Mouse (Mus musculus) testis, adult 2 months (tissue): Measurements from ENCODE around the gene Rhno1. TPM values are rescaled to one million over a fixed set of nuclear protein-coding genes. Genes with fewer than 3 reads are reported as not detected.

Experiments used
- H3K27ac ChIP-seq: fragments of 200-500 bp; 2 replicates; pipeline ENCODE4 v1.5.1; 2012; ENCODE audit warnings: low read depth, low read length; ENCODE audit not compliant: control insufficient read depth, insufficient read depth
- H3K27me3 ChIP-seq: fragments of 200-500 bp; 2 replicates; pipeline ENCODE4 v1.6.1; 2012; ENCODE audit warnings: mild to moderate bottlenecking, low read length, moderate library complexity; ENCODE audit not compliant: control insufficient read depth, insufficient read depth
- H3K36me3 ChIP-seq: fragments of 200-500 bp; 2 replicates; pipeline ENCODE4 v1.6.1; 2012; ENCODE audit warnings: mild to moderate bottlenecking, low read length; ENCODE audit not compliant: control insufficient read depth, insufficient read depth
- H3K4me1 ChIP-seq: fragments of 200-500 bp; 2 replicates; pipeline ENCODE4 v1.6.1; 2012; ENCODE audit warnings: low read length; ENCODE audit not compliant: control insufficient read depth, insufficient read depth
- H3K4me3 ChIP-seq: fragments of 200-500 bp; 2 replicates; pipeline ENCODE4 v1.5.1; 2012; ENCODE audit warnings: low read depth, mild to moderate bottlenecking, low read length, moderate library complexity, mixed read lengths; ENCODE audit not compliant: control insufficient read depth
- CTCF ChIP-seq: fragments of 200-500 bp; IDR thresholded peaks from 2 replicates; pipeline ENCODE4 v1.5.1; 2012; ENCODE audit warnings: low read depth, mild to moderate bottlenecking, inconsistent platforms, low read length, moderate library complexity; ENCODE audit not compliant: control insufficient read depth, insufficient read depth, insufficient replicate concordance
- POLR2A ChIP-seq: fragments of 200-500 bp; IDR thresholded peaks from 2 replicates; pipeline ENCODE4 v1.6.1; 2012; ENCODE audit warnings: low read depth, mild to moderate bottlenecking, inconsistent platforms, low read length, moderate library complexity; ENCODE audit not compliant: control insufficient read depth
- polyA plus RNA-seq: library from polyadenylated mRNA; depleted of rRNA; stranded (reverse); fragments of >200 nt; gene quantifications from 2 replicates; pipeline ENCODE4 v1.2.3, GENCODE M21; 2012; rRNA removed

Rhno1 gene
- 41.5 and 47.9 TPM in 2 replicates for polyA plus RNA-seq

DNA sequence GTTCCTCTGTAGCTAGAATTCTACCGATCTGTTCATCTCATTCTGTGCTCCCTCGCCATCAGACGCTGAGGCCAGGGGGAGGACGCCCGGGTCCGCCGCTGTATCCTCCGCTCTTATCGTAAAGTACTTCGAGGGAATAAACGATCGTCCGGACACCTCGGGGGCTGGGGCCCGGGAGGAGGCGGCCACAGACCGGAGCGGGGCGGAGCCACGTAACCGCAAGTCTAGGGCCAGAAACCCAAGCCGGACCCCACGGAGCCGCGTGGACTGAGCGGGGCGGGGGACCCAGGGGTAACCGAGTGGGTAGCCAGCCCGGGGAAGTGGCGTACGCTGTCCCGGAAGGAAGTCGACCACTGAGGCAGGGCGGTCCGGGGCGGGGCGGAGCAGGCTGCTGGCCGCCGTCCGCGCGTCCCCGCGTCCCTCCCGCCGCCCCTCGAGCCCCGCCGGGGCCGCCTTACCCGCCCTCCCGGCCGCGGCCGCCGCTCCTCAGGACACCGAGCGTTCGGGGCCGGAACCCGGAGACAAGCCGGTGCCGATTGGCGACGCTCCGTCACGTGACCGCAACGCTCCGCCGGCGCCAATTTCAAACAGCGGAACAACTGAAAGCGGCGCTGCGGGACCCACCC, at the start of gene Rhno1, which contains the start of gene Foxm1:
Gene Rhno1, minus strand, starts transcription at position 531 of the 626 bp plus-strand sequence.
Gene Foxm1, plus strand, starts transcription at position 587 of the 626 bp plus-strand sequence.
- peaks cover 4% of the 10 kb centered on the region for H3K4me1 ChIP-seq
- H3K27me3 ChIP-seq, result no peaks in the 10 kb centered on the region
- peak within 1 kb of the TSS; percentile 83 for H3K4me3 ChIP-seq
- H3K27ac ChIP-seq, result peak within 1 kb of the TSS; percentile 65
- no peak for TF ChIP-seq CTCF
- TF ChIP-seq POLR2A, result peak; percentile 53; the same call in 1 of the 2 replicates
- no peaks in the 10 kb centered on the region; the same call in 1 of the 2 replicates for H3K36me3 ChIP-seq

GRCm38 (mm10) chr6:128411115-128411514, 48.4 kb upstream of the Rhno1 start:
- Histone ChIP-seq H3K27ac (no peak overlapping the region), H3K36me3 (no peaks in the 10 kb centered on the region; the same call in 1 of the 2 replicates), H3K27me3 (no peaks in the 10 kb centered on the region), H3K4me1 (peaks cover 3% of the 10 kb centered on the region; the same call in 1 of the 2 replicates), H3K4me3 (no peak overlapping the region)
- TF ChIP-seq POLR2A (no peak), CTCF (peak; percentile 21; the same call in 1 of the 2 replicates)

DNA sequence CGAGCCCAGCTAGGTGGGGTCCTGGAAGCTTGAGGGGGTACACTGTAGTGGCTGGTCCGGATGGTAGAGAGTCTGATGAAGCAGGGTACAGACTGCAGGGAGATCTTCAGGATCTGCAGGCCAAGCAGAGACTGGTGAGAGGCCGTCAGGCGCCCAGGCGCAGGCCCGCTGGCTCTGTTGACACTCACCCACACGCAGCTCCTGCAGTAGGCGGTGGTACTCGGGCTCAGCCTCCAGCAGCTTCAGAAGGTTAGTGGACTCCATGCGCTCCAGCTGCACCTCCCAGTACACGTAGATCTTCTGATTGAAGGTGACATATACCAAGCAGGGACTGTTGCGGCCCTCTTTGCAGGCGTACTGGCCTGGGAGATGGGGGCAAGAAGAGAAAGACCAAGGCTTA, 47.6 kb upstream of the Rhno1 start:
- Histone ChIP-seq H3K36me3 (no peaks in the 10 kb centered on the region; the same call in 1 of the 2 replicates), H3K4me3 (no peak overlapping the region), H3K4me1 (no peaks in the 10 kb centered on the region), H3K27me3 (no peaks in the 10 kb centered on the region), H3K27ac (no peak overlapping the region)
- no peak for TF ChIP-seq CTCF
- TF ChIP-seq POLR2A, result no peak

DNA sequence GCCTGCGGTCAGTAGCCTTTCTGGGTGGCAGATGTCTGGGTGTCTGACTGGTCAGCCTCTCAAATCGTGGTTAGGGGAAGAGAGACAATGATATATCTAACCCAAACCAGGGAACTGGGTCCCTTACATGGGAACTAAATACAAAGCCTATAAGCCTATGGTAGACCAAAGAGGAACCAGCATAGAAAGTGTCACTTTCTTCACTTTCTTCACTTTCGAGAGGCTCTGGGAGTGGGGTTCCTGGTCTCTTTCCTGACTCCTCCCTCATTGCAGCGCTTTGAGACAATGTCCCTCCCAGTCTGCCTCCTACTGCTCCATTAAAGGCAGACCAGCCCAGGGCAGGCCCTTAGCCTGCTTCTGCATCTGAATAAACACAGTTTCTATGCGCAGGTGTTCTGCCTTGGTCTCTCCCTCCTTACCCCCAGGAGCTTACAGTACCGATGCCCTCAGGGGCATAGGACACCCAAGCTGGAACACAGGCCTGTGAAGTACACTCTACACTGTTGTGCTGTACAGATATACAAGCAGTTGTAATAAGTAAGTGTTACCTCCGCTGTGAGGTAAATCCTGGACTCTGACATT, 45.9 kb upstream of the Rhno1 start:
- Histone ChIP-seq H3K4me1 (no peaks in the 10 kb centered on the region), H3K27ac (no peak overlapping the region), H3K36me3 (no peaks in the 10 kb centered on the region; the same call in 1 of the 2 replicates), H3K4me3 (no peak overlapping the region), H3K27me3 (no peaks in the 10 kb centered on the region)
- TF ChIP-seq POLR2A, result no peak
- TF ChIP-seq CTCF, result no peak

- H3K27me3 ChIP-seq, result no peaks in the 10 kb centered on the region
- H3K4me1 ChIP-seq, result peaks cover 4% of the 10 kb centered on the region
- no peak overlapping the region for H3K27ac ChIP-seq
- no peak for TF ChIP-seq POLR2A
- TF ChIP-seq CTCF, result no peak
- no peaks in the 10 kb centered on the region for H3K36me3 ChIP-seq
- no peak overlapping the region for H3K4me3 ChIP-seq
Observed at GRCm38 (mm10) chr6:128404708-128405107, 42.0 kb upstream of the Rhno1 start.

GRCm38 (mm10) chr6:128399421-128400185, 36.9 kb upstream of the Rhno1 start:
- Histone ChIP-seq H3K4me3 (no peak overlapping the region), H3K27me3 (no peaks in the 10 kb centered on the region), H3K27ac (no peak overlapping the region), H3K36me3 (no peaks in the 10 kb centered on the region), H3K4me1 (peaks cover 9% of the 10 kb centered on the region)
- TF ChIP-seq POLR2A, result no peak
- no peak for TF ChIP-seq CTCF

- Histone ChIP-seq H3K4me1 (peaks cover 9% of the 10 kb centered on the region), H3K36me3 (no peaks in the 10 kb centered on the region), H3K27me3 (no peaks in the 10 kb centered on the region), H3K4me3 (no peak within 1 kb of the TSS), H3K27ac (no peak within 1 kb of the TSS)
- no peak for TF ChIP-seq CTCF
- no peak for TF ChIP-seq POLR2A
Observed at GRCm38 (mm10) chr6:128398996-128399395, 36.3 kb upstream of the Rhno1 start, which contains the start of gene Nrip2. Gene Nrip2 (plus strand): TSS chr6:128399296.
